Mouse (Mus musculus): ENCODE results near the gene Gpatch8. TPM values are rescaled to one million over a fixed set of nuclear protein-coding genes. Genes with fewer than 3 reads are reported as not detected.

The Gpatch8 gene
- total RNA-seq, 2 experiments from 2014 or later: 47.0 to 51.1 TPM

DNA sequence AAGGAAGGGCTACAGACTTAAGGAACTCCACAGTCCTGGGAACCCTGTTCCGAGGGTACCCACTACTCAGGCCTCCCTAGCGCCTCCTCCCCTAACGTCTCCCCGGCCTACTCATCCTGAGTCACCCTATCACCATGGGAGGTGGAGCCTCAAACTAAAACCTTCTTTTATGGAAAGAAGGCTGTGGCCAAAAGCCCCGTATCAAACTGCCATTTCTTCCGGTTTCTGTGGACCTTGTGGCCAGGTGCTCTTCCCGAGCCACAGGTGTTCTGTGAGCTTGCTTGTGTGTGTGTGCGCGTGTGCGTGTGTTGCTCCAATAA is 119.8 kb downstream of the Gpatch8 start:
- DNase-seq (ENCODE audit: low spot score in 2 of 2): no peak

DNA sequence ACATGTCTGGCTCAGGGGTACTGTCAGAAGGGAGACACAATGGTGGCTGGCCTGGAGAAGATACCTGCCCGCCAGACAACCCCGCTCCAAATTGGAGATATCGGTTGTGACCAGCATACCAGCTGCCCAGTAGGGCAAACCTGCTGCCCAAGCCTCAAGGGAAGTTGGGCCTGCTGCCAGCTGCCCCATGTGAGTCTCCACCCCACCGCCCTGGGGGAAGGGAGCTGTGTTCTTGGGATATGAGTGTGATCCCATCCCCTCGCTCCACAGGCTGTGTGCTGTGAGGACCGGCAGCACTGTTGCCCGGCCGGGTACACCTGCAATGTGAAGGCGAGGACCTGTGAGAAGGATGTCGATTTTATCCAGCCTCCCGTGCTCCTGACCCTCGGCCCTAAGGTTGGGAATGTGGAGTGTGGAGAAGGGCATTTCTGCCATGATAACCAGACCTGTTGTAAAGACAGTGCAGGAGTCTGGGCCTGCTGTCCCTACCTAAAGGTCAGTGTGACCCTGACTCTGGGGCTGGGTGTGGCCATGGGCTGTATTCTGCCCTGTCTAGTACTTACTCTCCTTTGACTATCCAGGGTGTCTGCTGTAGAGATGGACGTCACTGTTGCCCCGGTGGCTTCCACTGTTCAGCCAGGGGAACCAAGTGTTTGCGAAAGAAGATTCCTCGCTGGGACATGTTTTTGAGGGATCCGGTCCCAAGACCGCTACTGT is 120.3 kb downstream of the Gpatch8 start:
- peak; percentile 15 to 47 for DNase-seq (ENCODE audit: low spot score in 2 of 2)

DNA sequence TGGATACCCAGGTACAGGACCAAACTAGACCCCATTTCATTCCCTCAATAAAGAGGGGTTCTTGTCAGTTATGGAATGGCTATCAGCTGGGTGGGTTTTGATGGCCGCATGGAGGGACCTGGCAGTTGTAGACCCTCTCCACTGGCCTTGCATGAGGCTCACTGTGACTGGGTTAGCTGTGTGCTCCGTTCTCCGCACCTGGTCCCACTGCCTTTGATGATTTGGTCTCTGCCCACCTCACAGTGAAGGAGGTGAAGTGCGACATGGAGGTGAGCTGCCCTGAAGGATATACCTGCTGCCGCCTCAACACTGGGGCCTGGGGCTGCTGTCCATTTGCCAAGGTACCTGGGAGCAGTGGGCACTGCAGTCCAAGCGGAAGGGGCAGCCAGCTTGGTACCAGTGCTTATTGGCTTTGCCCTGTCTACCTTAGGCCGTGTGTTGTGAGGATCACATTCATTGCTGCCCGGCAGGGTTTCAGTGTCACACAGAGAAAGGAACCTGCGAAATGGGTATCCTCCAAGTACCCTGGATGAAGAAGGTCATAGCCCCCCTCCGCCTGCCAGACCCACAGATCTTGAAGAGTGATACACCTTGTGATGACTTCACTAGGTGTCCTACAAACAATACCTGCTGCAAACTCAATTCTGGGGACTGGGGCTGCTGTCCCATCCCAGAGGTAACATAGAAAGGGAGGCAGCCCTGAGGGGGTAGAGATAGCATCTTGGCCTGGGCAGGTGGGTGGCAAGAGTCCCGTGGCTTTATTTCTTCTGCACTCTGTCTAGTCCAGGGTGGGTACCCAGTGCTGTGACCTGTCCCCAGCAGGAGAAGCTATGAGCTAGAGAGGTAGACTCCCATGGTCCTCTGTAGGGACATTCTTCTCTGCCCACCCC is 121.1 kb downstream of the Gpatch8 start:
- no peak for DNase-seq (ENCODE audit: low spot score in 2 of 2)

DNA sequence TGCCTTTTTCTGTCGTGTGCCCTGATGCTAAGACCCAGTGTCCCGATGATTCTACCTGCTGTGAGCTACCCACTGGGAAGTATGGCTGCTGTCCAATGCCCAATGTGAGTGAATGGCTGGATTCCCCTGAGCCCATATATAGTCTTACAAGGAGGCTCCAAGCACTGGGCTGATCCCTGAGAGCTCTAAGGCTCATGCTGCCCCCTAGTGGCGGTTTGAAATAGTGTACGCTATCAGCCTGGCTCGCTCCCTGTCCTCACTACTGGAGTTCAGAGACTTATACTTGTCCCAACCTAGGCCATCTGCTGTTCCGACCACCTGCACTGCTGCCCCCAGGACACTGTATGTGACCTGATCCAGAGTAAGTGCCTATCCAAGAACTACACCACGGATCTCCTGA is 121.8 kb downstream of the Gpatch8 start:
- peak; percentile 93 to 95 for DNase-seq (ENCODE audit: low spot score in 2 of 2)

DNA sequence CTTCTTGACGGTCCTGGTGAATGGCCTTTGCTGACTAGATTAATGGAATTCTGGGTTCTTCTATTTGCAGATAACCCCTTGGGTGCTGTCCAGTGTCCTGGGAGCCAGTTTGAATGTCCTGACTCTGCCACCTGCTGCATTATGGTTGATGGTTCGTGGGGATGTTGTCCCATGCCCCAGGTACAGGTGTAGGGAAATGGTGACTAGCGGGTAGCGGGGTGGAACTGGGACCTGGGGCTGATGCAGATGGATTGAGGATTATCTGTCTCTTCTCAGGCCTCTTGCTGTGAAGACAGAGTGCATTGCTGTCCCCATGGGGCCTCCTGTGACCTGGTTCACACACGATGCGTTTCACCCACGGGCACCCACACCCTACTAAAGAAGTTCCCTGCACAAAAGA is 122.3 kb downstream of the Gpatch8 start:
- no peak for DNase-seq (ENCODE audit: low spot score in 2 of 2)

DNA sequence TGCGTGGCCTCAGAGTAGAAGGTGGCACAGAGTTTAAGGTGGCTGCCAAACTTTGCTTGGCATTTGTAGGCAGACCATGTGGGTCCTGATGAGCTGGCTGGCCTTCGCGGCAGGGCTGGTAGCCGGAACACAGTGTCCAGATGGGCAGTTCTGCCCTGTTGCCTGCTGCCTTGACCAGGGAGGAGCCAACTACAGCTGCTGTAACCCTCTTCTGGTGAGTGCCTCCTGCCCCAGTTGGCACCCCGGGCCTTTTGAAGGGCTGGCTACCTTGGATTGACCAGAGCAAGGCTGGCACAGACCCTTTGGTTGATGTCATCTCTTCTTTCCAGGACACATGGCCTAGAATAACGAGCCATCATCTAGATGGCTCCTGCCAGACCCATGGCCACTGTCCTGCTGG is 123.3 kb downstream of the Gpatch8 start:
- peak; percentile 52 to 57 for DNase-seq (ENCODE audit: low spot score in 2 of 2)

DNA sequence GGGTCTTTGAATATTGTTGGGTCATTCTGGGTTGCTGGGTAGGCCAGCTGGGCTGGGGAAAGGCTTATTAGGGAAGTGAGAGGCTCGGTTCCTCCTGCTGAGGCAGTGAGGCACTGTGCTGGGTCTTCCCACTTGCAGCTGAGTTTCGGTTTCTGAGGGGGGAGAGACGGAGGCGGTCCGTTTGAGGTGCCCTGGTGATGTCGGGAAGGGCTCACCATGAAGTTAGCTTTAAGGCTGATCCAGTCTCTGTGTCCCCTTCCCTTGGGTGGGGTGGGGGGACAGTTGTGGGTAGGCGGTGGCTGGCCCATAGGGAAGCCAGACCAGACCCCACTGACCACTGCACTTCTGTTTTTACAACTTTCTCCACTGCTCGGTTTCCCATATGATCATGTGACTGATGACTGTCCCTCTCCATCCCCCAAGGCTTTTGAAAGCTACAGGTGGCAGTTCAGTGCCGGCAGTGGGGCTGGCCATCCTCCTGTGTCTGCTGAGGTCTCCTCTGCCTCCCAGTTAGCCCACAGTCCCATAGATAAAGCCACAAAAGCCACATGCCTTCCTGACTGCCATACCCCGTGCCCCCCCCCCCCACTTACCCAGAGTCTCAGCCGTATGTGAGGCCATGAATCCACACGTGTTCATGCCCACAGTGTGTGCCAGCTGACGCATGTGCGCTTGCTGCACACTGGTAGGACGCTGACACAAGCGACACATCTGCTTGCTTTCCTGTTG is 123.9 kb downstream of the Gpatch8 start:
- peak; percentile 22 to 35 for DNase-seq (ENCODE audit: low spot score in 2 of 2)

DNA sequence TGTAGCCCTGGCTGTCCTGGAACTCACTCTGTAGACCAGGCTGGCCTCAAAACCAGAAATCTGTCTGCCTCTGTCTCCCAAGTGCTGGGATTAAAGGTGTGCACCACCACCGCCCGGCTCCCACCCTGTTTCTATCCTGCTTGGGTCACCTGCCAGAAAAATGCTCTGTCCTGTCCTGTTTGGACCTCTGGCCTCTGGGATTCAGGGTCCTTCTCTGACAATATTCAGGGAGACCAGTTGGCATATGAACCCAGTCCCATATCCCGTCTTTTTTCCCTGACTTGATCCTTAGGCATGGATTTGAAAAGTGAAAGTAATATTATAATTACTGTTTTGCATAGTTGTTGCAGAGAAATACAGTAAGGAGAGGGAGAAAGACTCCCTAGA is 124.5 kb downstream of the Gpatch8 start:
- no peak for DNase-seq (ENCODE audit: low spot score in 2 of 2)

DNA sequence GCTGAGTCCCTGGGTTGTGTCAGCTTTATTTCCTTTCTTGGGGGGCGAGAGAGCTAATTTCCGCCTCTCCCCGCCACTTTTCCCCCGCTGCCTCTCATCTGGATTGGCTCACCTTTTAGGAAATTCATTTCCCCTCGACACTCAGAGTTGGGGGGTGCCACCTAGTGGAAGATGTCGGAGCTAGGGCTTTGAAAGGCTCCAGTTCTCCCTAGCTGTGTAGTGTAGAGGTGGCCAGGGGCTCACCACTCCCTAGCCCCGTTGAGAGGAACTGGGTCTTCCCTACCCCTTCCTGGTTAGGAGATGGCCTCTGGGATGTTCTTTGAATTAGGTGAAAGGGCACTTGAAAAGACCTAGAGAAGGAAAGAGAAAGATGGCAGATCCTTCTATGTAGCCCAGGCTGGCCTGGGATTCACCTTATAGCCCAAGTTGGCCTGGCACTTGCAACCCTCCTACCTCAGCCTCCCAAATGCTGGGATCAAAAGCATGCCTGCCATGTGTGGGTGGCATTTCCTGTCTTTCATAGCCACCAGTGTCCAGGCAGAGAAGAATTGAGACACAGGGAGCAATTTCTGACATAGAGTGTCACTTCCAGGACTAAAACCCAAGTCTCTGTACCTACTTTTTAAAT is 125.1 kb downstream of the Gpatch8 start:
- DNase-seq (ENCODE audit: low spot score in 2 of 2): peak; percentile 85 to 88

DNA sequence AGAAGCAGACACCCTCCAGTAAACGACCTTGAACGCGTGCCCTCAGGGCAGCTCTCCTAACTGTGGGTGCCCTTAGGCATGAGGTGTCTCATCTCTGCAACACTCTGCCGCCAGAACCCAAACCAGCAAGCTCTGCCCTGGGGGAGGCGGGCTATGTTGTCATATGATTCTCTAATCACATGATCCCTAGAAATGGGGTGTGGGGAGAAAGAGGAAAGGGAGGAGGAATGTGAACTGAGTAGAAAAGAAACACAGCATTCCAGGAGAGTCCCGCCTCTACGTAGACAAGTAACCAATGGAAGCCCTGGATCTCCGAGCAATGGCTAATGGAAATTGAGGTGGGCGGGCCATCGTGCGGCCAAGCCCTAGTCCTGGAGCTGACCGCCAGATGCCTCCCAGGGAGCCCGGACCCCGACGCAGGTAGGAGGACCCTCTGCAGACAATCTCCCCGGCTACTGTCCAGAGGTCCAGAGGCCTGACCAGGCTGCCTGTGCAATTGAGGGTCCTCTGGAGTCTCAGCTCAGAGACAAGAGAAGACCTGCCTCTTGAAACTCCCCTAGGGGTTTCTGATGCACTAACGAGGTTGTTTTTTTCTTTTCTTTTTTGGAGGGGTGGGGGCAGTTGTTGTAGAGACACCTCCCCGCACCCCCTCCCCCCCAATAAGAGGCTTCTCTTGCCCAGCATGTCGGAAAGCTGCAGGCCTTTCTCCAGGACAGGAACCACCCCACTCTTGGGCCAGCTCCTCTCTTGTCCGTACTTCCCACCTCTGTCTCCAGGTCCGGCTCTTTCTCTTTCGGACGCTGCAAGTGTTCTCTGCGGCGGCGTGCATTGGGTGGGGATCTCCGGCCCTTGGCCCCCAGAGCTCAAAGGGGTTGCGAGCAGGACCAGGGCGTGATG is 125.8 kb downstream of the Gpatch8 start, which contains the start of gene Grn:
Gene Grn, plus strand, starts transcription at position 195 of the 897 bp plus-strand sequence.
- peak; percentile 82 to 87 for DNase-seq (ENCODE audit: low spot score in 2 of 2)

DNA sequence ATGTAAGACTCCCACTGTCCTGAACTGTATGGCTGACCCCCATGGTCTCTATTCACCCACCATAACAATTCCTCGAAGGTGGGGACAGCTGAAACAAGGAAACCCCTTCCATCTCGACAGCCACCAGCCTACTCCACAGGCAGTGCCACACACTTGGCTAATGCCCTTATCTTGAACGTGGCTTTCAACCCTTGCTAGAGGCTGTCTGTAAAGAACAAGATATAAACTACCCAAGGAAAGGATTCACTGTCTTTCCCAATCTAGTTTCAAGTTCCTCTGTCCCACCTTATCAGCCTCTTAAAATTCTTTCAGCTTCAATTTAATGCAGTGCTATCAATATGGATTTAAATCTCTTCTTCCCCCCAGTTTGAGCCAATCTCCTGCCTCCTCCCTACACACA is 126.6 kb downstream of the Gpatch8 start:
- no peak for DNase-seq (ENCODE audit: low spot score in 2 of 2)

DNA sequence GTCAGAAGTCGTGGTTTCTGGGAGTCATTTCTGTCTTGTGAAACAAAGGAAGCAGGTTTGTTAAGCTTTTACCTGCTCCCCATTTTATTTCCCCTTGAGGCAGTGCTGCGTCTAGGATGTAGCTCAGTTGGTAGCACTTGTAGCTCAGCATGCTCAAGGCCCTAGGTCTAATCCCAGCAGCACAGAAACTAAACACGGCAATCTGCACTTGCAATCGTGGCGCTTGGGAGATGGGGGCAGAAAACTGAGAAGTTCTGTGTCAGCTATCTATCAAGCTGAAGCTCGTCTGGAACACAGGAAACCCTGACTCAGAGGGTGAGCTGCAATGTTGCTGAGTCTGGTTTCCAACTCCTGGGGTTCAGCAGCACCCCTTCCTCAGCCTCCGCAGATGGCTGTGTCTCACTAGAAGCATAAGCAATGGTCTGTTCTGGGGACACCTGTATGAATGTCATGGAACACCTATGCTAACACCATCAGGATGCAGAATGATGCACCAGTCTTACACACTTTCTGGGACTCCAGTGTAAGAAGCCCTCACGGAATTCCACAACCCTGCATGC is 127.1 kb downstream of the Gpatch8 start:
- DNase-seq (ENCODE audit: low spot score in 2 of 2): peak; percentile 9 to 12

Other genes with a start within 250 kb of the Gpatch8 start
- 100 to 1,000 TPM; 112 to 125 TPM for gene Ubtf, start 236.7 kb downstream of the Gpatch8 start, total RNA-seq (2021)
- under 1 TPM; 0.32 to 0.54 TPM for gene Slc4a1, start 190.2 kb downstream of the Gpatch8 start, total RNA-seq (2021)
- gene Rundc3a, start 163.0 kb downstream of the Gpatch8 start, total RNA-seq (2021): 100 to 1,000 TPM; 356 to 431 TPM
- gene Slc25a39, start 148.4 kb downstream of the Gpatch8 start, total RNA-seq (2021): 10 to 100 TPM; 74.8 to 80.1 TPM
- gene Grn, start 126.1 kb downstream of the Gpatch8 start, total RNA-seq (2021): 10 to 100 TPM; 81.8 to 83.7 TPM
- gene Fam171a2, start 108.7 kb downstream of the Gpatch8 start, total RNA-seq (2021): 100 to 1,000 TPM; 115 TPM
- 1 to 10 TPM; 3.6 to 3.7 TPM for gene Itga2b, start 86.3 kb downstream of the Gpatch8 start, total RNA-seq (2021)
- gene Gm11627, start 23.1 kb upstream of the Gpatch8 start, total RNA-seq (2021): 1 to 10 TPM; 6.0 to 7.1 TPM
- 10 to 100 TPM in 1 of 2 experiments, 1 to 10 TPM in 1; 9.3 to 10.2 TPM for gene Fzd2, start 48.0 kb upstream of the Gpatch8 start, total RNA-seq (2021)
- not detected for gene Meioc, start 107.3 kb upstream of the Gpatch8 start, total RNA-seq (2021)
- gene Ccdc43, start 141.4 kb upstream of the Gpatch8 start, total RNA-seq (2021): 10 to 100 TPM; 28.3 to 36.1 TPM
- gene Adam11, start 205.0 kb upstream of the Gpatch8 start, total RNA-seq (2021): 100 to 1,000 TPM; 130 to 149 TPM